Mouse (Mus musculus) heart, postnatal 0 days (tissue): ENCODE data around the gene Kcnk4.

Source experiments
- CTCF ChIP-seq: IDR thresholded peaks from 2 replicates; pipeline ENCODE4 v1.5.1; 2016; ENCODE audit warnings: antibody characterized with exemption, control low read depth, low read depth
- EP300 ChIP-seq: IDR thresholded peaks from 2 replicates; pipeline ENCODE4 v1.6.1; 2016; ENCODE audit warnings: antibody characterized with exemption, low read depth

- no peak for TF ChIP-seq CTCF
- TF ChIP-seq EP300 = no peak
Measured at GRCm38 (mm10) chr19:6920741-6921636, 13.3 kb downstream of the Kcnk4 start.
